Mouse (Mus musculus): ENCODE results near the gene Dlgap1. TPM values are rescaled to one million over a fixed set of nuclear protein-coding genes. Genes with fewer than 3 reads are reported as not detected.

The Dlgap1 gene
- total RNA-seq, 2 experiments from 2014 or later: 0.67 to 1.5 TPM

GRCm38 (mm10) chr17:70737424-70737823 is 768.6 kb downstream of the Dlgap1 start:
- peak; percentile 84 to 92 for DNase-seq

- DNase-seq: peak; percentile 93 to 94
These were observed 769.4 kb downstream of the Dlgap1 start for GRCm38 (mm10) chr17:70738168-70738854.

- no peak for DNase-seq
These were observed 770.5 kb downstream of the Dlgap1 start for GRCm38 (mm10) chr17:70739346-70739745.

GRCm38 (mm10) chr17:70741696-70742095 is 772.8 kb downstream of the Dlgap1 start:
- no peak for DNase-seq

- no peak for DNase-seq
These were observed 775.8 kb downstream of the Dlgap1 start for GRCm38 (mm10) chr17:70744570-70745153.

- DNase-seq: peak in 1 of 2 experiments; percentile 48
These were observed 776.5 kb downstream of the Dlgap1 start for GRCm38 (mm10) chr17:70745385-70745784.

GRCm38 (mm10) chr17:70746379-70747079 is 777.7 kb downstream of the Dlgap1 start:
- no peak for DNase-seq

GRCm38 (mm10) chr17:70747731-70748475 is 779.0 kb downstream of the Dlgap1 start:
- peak; percentile 43 to 71 for DNase-seq

GRCm38 (mm10) chr17:70748476-70748830 is 779.6 kb downstream of the Dlgap1 start:
- peak in 1 of 2 experiments; percentile 40 for DNase-seq

GRCm38 (mm10) chr17:70748964-70749650 is 780.2 kb downstream of the Dlgap1 start:
- DNase-seq: no peak

- DNase-seq: no peak
These were observed 781.6 kb downstream of the Dlgap1 start for GRCm38 (mm10) chr17:70750236-70751160.

- DNase-seq: peak; percentile 75 to 78
These were observed 782.3 kb downstream of the Dlgap1 start for GRCm38 (mm10) chr17:70751161-70751651.

- no peak for DNase-seq
These were observed 782.8 kb downstream of the Dlgap1 start for GRCm38 (mm10) chr17:70751676-70752075.

- DNase-seq: peak; percentile 23 to 30
These were observed 784.7 kb downstream of the Dlgap1 start for GRCm38 (mm10) chr17:70753444-70754032.

GRCm38 (mm10) chr17:70754041-70754440 is 785.2 kb downstream of the Dlgap1 start:
- no peak for DNase-seq

- no peak for DNase-seq
These were observed 785.8 kb downstream of the Dlgap1 start for GRCm38 (mm10) chr17:70754638-70755037.

GRCm38 (mm10) chr17:70755039-70755668 is 786.3 kb downstream of the Dlgap1 start:
- DNase-seq: peak; percentile 89 to 99

GRCm38 (mm10) chr17:70755669-70756263 is 786.9 kb downstream of the Dlgap1 start:
- peak; percentile 47 to 57 for DNase-seq

GRCm38 (mm10) chr17:70762001-70762400 is 793.1 kb downstream of the Dlgap1 start:
- no peak for DNase-seq

Data from heart, adult 18-20 months (tissue).